Mouse (Mus musculus): Measurements from ENCODE around the gene Btbd16.

The Btbd16 gene

DNA sequence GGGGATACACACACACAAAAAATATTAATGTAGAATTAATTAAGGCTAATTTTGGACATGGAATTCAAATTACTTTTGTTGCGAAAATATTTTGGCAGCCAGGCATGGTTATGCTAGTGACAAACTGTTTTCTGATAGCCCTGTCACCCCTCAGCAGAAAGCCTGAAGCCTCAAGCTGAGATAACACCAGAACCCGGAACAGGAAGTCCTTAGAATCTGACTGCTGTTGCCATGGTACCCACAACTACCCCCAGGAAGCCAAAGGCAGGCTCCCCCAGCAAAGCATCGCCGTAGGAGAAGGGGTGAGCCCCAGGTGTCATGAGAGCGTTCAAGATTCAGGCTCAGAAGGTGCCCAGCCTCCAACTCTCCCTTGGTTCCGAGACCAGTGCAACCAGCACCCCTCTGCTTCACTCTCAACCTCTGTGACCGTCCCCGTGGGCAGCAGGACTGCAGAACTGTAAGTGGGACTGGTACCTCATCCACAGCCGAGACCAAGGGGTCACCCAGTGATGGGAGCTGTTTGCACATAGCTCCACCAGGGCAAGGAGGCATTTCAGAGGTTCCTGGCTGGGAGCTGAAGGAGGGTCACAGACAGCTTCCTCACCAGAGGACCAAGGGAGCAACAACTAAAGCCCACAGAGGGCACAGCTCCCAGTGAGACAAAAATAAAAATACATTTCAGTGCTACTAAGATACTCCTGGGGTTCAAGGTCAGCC is at the start of gene Btbd16:
TSS of gene Btbd16 (plus strand) at position 156 of the 717 bp plus-strand sequence.
- no peak for DNase-seq (ENCODE audit: low spot score in 2 of 2)

DNA sequence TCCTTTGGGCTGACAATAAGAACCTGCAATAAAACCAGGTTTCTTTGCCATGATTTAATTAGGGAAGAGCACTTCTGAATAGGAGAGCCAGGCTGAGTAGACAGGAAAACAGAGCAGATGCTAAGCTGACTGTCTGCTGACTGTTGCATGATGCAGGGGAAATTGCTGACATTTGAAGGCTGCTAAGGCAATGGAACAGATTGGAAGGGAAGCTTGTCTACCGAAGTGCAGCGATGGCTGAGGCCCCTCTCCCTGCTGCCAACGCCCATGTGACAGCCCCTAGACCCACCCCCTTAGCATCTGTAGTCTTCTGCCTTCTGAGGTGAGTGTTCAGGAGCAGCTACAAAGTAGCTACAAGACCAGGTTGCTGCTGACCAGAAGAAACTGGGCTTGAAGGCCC is 47.7 kb upstream of the Btbd16 start:
- DNase-seq (ENCODE audit: low spot score in 2 of 2) = peak in 1 of 2 experiments; percentile 17

DNA sequence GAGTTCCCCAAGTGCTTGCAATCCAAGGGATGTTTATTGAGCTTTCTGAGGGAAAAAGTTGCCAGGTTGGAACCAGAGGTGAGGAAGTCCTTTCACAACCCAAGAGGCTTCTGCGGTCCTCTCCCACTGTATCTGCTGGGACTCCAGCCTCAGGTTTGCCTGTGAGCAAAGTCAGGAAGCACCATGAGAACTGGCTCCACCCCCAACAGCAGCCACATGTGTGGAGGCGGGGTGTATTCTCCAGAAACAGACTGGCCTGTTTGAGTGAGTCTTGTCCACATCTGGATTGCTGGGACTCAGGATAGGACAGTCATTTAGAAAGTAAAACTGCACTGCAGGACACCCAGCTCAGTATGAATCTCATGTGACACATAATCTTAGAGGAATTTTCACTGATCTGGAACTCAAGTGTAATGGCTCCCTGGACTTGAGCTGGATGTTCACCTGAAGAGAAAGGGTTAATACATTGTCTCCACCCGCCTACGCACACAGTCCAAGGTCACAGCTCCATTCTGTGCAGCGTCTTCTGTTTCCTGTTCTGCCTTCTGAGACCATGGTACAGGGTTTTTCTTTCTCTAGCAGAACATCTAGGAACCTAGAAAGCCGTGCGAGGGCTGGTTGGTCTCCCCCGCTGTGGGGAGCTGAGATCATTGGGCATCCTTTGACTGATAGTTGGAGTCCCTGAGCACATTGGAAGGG is 47.0 kb upstream of the Btbd16 start:
- no peak for DNase-seq (ENCODE audit: low spot score in 2 of 2)

DNA sequence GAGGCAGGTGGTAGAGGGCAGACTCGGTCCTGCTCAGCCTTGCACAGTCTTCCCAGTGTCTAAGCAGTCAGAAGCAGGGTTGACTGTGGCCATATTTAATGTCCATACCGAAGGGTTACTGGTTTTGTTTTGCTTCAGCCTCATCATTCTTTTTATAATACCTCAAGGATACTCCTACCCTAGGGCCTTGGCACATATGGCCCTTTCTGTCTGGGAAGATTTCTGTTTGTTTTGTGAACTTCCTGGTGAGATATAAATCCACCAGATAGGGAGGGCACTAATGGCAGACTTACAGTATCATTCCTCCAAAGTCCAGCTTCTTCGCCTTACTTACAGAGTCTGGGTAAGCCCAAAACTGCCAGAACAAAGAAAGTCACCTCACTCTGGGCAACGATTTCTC is 46.3 kb upstream of the Btbd16 start:
- DNase-seq (ENCODE audit: low spot score in 2 of 2) = no peak

DNA sequence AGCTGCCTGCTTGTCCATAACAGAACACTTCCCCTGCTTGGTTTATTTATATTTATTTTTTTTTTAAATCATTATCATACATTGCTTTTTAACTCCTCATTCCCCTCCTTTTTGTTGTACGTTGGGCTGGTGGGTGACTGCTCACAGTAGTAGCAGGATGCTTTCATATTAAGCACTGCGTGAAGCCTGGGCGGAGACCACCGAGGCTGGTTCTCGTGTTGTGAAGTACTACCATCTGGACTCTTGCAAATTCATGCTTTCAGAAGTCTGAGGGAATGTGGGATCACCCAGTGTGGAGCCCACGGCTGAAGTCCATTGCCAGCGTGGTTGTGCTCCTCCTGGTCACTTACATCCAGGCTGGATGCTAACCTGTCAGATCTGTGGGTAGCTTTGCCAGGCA is 42.1 kb upstream of the Btbd16 start:
- DNase-seq (ENCODE audit: low spot score in 2 of 2) = no peak

DNA sequence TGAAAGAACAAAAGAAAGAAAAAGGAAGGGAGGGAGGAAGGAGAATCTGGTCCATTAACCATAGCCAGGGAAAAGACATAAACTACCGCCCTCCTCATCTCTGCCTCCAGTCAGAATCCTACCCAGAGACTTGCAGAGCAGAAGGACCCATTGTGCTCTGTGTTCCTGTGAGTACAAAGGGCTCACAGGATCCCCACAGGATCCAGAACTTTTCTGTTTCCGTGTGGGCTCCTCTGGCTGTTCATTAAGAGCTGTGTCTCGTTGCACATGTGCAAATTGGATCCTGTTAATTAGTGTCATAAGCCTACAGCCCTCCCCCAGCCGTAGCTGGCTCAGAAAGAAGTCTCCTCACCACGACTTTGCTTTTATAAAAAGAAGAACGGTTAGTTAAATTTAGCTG is 41.0 kb upstream of the Btbd16 start:
- no peak for DNase-seq (ENCODE audit: low spot score in 2 of 2)

DNA sequence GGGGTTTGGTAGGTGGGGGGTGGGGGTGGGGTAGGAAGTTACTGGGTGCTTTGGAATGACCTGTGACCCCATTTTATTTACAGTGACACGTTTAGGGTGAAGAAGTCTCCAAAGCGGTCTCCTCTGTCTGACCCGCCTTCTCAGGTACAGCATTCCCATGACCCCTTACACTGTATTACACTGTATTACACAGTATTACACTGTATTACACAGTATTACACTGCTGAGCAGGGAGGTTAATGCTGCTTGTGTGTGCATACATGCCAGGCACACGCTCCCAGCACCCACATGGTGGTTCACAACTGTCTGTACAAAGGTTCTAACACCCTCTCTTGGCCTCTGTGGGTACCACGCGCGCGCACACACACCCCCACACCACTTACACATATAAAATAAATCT is 40.4 kb upstream of the Btbd16 start:
- DNase-seq (ENCODE audit: low spot score in 2 of 2) = no peak

DNA sequence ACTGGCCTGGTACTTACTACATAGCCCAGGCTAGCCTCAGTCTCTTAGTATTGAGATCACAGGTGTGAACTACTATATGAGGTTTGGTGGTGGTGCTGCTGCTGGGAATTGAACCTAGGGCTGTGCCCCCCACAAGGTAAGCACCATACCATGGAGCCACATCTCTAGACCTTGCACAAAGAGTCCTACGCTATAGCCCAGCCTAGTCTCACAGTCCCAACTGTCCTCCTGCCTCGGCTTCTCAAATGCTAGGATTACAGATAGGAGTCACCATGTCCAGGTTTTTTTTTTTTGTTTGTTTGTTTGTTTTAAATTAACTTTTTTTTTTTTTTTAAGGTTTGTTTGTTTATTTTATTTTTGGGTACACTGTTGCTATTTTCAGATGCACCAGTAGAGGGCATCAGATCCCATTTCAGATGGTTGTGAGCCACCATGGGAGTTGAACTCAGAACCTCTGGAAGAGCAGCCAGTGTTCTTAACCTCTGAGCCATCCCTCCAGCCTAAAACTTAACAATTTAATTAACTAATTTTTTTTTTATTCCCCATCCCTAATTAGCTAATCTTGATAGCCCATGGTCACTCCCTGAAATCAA is 39.6 kb upstream of the Btbd16 start:
- no peak for DNase-seq (ENCODE audit: low spot score in 2 of 2)

DNA sequence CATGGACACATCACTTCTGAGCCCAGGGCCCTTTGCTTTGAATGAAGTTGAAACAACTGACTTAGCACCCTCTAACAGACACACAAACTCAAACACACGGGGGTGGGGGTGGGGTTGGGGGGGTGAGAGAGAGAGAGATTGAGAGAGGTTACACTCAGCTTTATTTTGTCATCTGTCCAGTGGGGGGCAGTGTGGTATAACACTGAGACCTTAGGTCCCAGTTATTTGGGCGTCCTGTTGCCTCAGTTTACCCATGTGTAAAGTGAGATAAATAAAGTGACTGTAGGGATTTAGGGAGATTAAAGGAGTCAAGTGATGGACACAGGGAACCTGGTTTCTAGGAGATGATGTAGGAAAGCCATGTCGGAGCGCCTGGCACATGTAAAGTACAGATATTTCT is 32.8 kb upstream of the Btbd16 start:
- DNase-seq (ENCODE audit: low spot score in 2 of 2) = no peak

DNA sequence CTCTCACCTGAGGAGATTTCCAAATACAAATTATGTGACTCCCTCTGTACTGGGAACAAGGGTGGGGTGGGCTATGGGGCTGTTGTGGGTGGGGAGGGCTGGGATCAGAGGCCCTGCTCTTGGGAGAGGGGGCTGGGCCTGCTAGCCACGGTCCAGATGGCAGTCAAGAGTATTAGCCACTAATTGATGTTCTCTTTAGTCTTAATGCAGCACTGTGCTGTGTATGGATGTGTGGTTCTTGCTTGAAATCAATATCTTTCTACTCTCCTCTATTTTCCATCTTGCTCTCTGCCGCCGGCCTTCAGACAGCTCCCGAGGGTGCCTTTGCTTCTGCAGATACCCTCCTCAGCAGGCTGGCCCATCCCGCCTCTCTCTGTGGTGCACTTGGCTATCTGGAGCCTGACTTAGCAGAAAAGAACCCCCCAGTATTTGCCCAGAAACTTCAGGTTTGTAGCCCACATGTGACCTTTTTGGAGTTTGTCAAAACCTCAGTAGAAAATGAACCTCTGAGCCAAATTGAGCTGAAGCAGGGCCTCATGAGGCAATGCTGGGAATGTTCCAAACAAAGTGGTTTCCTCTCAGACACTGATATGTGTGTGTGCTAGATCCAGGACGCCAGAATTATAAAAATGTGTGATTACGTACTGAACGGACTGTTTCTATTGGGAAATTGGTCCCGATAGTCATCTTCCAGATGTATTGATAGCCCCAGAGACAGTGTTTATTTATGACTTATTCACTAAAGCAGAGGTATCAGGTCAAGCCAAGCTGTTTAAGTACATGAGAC is 30.4 kb upstream of the Btbd16 start:
- no peak for DNase-seq (ENCODE audit: low spot score in 2 of 2)

DNA sequence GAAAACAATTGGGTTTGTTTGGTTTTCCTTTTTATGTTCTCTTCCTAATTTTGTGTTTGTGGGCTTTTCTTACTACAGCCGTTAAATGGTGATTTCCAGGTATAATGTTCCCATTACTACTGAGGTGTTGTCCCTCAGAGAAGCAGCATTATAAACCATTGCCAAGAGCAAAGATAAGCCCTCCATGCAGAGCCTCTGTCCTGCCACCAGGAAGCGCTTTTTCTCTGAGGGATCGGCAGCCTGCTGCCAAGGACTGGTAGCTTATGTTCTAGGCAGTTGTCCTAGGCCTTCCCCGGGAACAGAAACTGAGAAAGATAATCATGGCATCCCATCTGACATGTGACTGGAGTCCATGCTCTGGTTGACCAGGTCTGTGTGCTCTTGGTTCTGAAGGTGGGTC is 24.7 kb upstream of the Btbd16 start:
- no peak for DNase-seq (ENCODE audit: low spot score in 2 of 2)

DNA sequence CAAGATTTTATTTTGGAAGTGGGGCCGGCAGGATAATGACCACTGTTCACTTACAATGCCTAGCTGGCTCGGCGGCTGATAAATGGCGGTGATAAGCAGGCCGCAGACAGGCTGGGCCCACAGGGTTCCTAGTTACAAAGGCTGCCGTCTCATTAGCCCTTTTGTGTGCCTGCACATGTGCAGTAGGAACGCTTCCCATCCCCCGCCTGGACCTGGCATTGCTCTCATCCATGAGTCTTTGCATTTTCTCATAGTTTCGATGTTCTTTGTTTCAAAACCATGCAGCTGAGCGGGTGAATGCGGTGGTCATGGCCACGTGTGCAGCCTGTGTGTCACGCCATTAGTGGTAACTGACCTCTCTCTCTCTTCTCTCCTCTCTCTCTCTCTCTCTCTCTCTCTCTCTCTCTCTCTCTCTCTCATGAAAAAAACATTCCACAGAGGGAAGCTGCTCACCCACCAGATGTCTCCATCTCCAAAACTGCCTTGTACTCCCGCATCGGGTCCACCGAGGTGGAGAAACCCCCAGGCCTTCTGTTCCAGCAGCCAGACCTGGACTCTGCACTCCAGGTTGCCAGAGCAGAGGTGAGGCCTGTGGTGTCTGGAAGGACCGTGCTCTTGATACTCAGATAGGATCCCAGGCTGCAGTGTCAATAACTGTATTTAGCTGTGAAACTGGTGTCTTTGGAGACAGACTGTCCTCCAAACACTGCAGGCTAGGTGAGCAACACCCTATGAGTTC is 22.9 kb upstream of the Btbd16 start:
- DNase-seq (ENCODE audit: low spot score in 2 of 2) = no peak

DNA sequence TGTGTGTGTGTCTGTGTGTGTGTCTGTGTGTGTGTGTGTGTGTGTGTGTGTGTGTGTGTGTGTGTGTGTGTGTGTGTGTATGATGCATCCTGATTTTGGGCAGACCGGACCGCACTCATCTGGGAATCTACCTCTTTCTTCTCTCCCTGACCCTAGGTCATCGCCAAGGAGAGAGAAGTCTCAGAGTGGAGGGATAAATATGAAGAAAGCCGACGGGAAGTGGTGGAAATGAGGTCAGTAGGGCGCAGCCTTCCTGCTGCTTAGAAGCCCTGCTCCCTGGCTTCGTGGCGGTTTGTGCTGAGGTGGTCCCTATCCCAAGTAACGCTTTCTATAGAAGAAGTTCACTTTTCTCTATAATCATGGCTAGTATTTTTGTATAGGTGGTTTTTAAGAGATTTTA is 22.2 kb upstream of the Btbd16 start:
- DNase-seq (ENCODE audit: low spot score in 2 of 2) = no peak

DNA sequence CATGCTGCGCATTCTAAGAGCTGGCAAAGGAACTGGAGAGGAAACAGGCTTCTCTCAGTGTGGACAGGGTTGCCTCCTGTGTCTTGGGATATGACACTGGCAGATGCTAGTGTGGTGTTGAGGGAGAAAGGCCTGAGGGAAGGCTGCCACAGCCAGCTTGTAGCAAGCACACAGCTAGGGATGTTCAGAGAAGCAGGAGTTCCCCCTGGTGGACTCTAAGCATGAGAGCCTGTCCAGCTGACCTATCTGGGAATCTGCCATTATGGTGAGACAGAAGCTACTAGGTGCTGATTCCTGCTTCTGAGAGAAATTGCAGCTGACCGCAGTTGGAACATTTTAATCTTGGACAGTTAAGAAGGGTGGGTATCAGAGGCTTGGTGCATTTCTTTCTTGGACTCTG is 19.1 kb upstream of the Btbd16 start:
- no peak for DNase-seq (ENCODE audit: low spot score in 2 of 2)

DNA sequence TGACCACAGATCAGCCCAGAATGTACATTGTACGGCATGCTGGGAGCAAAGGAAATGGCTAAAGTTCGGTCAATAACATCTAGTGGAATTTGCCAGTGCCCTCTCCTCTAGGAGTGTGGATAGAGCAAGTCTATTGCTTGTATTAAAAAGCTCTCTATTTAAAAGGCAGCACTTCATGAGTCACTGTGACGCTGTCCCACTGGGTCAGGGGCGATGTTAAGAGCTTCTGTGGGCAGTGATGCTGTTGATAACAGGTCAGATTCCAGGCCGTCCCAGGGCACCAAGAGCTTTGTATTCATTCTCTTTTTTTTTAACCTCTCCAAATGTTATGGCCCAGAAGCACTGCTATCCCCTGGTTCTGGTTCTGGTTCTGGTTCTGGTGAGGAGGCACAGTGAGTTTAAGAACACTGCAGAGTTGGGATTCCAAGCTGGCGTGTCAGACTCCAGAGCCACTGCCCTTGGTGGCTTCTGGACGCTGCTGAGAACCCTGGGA is 17.5 kb upstream of the Btbd16 start:
- DNase-seq (ENCODE audit: low spot score in 2 of 2) = no peak

DNA sequence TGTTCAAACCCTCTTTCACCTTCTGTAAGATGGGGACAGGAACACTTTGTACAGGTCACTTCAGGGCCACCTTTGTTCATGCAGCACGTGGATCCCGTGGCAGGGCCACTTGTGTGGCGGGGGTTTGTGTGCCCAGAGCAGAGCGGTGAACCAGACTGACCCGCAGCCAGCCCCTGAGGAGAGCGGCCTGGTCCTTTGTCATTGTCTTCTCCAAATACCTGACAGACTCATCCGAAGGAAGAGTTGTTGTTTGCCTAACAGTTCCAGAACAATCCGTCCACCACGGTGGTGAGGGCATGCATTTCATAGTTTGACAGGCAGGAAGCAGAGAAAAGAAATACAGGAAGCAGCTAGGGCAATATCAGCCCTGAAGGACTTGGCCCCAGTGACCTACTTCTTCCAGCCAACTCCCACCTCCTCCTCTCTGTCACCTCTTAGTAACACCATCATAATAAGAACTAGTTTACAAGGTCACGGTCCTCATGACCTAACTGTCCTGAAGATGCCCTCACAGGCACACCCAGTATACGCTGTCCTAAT is 16.5 kb upstream of the Btbd16 start:
- DNase-seq (ENCODE audit: low spot score in 2 of 2) = no peak

DNA sequence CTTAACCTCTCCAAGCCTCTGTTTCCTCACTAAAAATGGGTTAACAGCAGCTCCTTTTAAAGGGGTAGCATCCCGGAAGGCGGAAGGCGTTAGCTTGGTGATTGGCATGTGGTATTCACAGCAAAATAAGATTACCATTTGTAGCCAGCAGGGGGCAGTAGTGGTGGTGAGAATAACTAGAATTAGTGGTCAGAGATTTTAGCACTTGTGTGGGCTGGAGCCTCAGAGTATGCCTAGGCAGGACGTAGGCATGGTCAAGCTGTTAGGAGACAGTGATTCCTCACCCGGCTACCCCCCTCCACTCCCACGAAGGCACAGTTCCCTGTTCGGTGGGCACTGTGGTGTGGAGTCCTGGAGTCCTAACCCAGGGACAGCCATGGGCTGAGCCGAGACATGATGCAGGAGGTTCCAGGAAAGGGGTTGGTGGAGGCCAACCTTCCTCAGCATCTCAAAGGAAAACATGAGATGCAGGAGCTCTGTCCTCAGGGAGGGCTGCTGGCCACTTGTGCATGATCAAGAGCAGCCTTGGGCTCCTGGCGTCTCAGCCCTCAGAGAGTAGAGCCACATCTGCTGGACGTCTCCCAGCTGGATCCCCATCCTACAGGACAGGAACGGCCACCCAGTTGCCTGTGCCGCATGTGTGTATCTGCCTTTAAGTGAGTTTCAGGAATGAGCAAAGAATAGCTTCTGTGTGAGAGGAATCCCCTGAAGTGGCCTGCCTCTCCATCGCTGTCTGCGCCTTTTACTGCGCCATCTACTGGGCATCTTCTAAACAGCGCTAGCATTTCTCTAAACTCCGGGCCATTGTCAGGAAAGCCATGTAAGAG is 11.6 kb upstream of the Btbd16 start:
- DNase-seq (ENCODE audit: low spot score in 2 of 2) = peak in 1 of 2 experiments; percentile 83

DNA sequence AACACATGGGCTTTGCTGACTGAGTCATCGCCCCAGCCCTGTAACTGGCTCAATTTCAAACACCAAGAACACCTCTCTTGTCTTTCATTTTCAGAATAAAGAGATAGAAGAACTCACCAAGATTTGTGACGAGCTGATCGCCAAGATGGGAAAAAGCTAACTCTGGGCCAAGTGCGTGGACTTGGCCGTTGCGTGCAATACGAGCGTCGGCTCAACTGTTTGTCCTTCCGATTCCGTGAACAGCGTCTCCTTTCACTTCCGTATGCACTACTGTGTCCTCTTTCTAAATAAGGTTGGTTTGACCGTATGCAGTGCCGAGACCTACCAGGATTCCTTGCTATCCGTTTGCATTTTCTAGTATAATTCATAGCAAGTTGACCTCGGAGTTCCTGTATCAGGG is 9.7 kb upstream of the Btbd16 start:
- DNase-seq (ENCODE audit: low spot score in 2 of 2) = no peak

DNA sequence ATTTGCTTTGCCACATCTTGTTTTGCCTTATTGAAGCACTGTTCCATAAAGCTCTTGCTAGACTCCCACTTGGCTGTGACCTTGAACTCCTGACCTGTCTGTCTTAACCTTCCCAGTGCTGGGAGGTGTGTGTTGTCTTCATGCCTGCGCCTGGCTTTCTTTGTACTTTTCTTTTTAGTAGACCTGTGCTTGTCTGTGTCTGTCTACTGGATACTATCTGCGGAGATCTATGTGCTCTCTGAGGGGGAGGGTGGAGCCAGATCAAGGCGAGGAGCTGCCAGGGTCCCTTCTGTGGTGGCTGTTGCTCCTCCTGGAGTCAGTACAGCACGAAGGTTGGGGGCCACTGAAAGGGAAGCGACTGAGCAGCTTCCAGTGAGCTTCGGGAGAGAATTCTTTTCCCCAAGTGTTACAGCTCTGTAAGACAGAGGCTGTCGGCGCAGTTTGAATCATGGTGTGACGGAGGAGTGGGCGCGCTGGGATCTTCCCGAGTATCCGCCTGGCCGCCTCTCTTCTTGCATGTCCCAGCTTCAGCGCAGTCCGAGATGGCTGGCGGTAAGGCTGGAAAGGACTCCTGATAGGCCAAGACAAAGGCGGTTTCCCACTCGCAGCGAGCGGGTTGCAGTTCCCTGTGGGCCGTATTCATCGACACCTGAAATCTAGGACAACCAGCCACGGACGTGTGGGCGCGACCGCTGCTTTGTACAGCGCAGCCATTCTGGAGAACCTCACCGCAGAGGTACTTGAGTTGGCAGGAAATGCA is 7.3 kb upstream of the Btbd16 start:
- no peak for DNase-seq (ENCODE audit: low spot score in 2 of 2)

DNA sequence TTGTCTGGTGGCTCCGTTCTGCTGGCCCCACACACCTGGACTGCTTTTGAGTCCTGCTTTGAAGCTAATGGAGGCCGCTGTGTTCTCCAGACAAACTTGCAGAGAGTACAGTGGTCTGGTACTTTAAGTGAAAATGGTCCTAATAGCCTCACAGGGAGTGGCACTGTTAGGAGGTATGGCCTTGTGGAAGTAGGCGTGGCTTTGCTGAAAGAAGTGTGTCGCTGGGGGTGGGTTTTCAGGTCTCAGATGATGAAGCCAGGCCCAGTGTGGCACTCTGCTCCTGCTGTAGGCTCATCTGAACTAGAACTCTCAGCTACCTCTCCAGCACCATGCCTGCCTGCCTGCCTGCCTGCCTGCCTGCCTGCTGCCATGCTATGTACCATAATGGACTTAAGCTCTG is 5.7 kb upstream of the Btbd16 start:
- no peak for DNase-seq (ENCODE audit: low spot score in 2 of 2)

All from left cerebral cortex, adult 9 months (tissue).